Mouse (Mus musculus) 3T3-L1 (cell line): Measurements from ENCODE around the gene Zfp345.
"Not testable (repeated sequence)": the region's sequence is repeated elsewhere in the genome, so short reads cannot be mapped to it uniquely, and the experiment has no call there.

ENCODE experiments used
- DNase-seq: peaks from one replicate; pipeline ENCODE4 v3.0.0-alpha.2; 2015; ENCODE audit warnings: low read depth, low spot score

Zfp345 gene

DNA sequence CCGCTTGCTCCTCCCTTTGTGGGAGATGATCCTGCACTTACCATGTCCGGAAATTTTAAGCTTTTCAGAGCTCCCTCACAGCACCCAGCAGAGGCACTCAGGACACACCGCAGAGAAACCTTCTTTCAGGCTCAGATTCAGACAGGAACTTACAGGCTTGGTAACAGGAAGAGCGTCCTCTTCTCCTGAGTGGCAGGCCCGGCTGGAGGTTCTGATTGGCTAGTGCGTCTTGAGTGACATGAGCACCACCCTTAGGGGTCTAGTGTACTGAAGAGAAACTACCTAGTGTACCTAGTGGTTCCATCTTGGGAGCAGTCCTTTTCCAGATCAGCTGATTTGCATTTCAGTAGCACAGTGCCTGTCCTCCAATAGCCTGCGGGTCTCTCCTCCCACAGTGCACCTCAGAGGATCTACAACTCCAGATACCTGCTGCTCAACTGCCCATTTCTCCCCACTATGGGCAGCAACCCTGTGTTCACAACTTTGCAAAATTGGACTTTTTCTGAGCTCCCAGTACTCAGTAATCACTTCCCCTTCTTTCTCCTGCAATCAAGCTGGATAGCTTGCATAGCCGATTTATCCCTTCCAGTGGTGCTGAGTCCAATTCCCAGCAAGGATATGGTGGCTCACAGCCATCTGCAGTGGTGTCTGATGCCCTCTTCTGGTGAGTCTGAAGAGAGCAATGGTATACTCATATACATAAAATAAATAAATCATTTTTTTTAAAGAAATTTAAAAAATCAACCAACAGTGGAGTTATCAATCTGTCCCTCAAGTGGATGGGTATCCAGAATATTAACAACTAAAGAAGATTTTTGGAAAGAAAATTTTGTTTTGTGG lies at the start of gene Zfp345:
Zfp345 (minus strand) TSS at position 153 of the 840 bp plus-strand sequence.
- DNase-seq = peak; percentile 82

DNA sequence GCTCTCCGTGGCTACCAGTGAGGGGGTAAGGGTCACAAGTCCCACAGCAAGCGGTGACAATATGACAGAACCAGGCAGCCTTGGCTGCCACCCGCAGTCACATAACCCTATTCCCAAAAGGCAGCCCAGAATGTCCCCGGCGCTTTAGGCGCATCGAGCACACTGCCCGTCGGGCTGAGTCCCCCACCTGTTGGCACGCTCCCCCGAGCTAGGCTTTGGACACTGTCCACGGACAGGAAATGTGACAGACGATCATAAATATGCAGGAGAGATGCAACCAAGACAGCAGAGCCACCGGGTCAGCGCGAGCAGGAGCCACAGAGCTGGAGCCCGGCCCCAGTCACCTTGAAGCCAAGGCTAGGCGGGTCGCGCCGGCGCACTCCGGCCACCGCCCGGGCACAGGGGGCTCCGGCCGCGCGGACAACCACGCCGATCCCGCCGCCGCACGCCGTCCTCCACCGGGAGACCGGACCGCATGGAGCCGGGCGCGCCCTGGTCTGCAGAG lies 40.9 kb upstream of the Zfp345 start:
- DNase-seq = no peak

DNA sequence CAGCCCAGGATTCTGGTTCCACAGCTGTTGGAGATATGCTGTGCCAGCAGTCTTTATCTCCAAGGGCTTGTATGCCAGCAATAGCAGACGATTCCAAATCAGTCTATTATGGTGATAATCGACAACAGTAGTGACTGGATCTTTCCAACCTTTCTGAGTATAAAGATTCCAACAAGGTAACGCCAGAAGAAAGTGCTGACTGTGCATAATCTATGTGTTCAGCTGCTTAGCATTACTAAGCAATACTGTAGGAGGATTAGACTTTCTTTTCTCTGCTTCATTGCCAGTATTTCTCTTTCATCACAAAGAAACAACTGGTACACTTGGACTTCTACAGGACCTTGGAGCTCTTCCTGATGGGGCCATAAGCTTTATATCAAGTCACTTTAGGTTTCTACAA lies 27.9 kb upstream of the Zfp345 start:
- no peak for DNase-seq

- DNase-seq = not testable (repeated sequence)
Measured at GRCm38 (mm10) chr2:150500124-150500973, 15.5 kb upstream of the Zfp345 start.

DNA sequence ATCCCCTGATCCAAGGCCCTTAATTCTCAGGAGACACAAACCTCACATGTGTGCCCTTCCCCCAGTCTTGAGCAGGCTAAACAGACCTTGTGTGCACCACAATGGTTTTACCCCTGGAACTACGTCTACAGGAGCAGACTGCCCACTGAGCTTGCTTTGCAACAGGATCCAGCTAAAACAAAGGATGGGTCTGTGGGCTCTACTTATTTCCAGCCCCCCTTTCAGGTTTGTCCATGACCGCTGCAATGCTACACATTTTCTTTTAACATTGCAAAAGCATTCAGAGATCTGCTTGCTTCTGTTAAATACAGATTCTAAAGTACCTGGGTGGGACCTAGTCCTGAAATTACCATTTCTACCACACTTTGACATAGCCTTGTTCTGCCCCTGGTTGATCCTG lies 8.1 kb upstream of the Zfp345 start:
- DNase-seq = no peak

DNA sequence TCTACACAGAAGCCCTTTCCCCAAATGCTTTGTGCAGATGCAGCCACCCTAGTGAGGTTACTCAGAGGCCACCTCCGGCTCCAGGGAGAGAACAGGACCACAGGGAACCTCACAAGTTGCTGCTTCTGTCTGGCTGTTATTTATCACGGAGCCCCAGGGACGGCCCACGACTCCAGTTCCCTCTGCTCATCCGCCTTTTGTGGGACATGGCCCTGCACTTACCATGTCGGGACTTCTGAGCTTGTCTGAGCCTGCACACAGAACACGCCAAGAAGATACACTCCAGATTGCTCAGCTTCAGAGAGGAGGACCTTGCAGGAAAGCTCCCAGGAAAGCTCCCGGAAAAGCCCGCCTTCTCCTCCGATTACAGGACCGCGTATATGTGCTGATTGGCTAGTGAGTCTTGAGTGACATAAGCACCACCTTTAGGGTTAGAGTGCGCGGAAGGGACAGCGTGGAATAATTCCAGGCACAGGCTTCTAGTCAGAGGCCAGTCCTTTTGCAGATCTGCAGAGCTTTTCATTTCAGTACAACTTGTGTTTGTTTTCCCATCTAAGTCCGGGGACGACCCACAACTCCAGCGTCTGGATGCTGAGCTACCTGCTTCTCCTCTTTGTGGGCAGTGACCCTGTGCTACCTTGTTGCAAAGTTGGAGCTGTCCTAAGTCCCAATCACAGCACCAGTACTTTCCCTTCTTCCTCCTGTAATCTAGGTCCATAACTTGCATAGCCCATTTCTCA lies 33.5 kb downstream of the Zfp345 start, which contains the start of gene Zfp442:
Zfp442 (minus strand) TSS at position 307 of the 740 bp plus-strand sequence.
- peak; percentile 75 for DNase-seq

GRCm38 (mm10) chr2:150439084-150439483 lies 45.8 kb downstream of the Zfp345 start:
- DNase-seq = peak; percentile 42
